Mouse (Mus musculus): ENCODE measurements around the gene Rapgef4.

GRCm38 (mm10) chr2:72093402-72094037 lies 112.5 kb downstream of the Rapgef4 start:
- no peak for TF ChIP-seq POLR2A (IDR thresholded peaks at IDR 0.05; ENCODE audit: borderline replicate concordance, extremely low read depth, low read depth, low read length)
- TF ChIP-seq CTCF (IDR thresholded peaks at IDR 0.05; ENCODE audit: insufficient read depth, low read length): no peak
